Mouse (Mus musculus): Measurements from ENCODE around the gene Slc39a11. TPM values are rescaled to one million over a fixed set of nuclear protein-coding genes. Genes with fewer than 3 reads are reported as not detected.

Slc39a11 gene
- polyA plus RNA-seq (2014; fragmentation: Nextera tagmentation; extraction: Ambion mirVana): 18.6 and 24.0 TPM in 2 replicates

DNA sequence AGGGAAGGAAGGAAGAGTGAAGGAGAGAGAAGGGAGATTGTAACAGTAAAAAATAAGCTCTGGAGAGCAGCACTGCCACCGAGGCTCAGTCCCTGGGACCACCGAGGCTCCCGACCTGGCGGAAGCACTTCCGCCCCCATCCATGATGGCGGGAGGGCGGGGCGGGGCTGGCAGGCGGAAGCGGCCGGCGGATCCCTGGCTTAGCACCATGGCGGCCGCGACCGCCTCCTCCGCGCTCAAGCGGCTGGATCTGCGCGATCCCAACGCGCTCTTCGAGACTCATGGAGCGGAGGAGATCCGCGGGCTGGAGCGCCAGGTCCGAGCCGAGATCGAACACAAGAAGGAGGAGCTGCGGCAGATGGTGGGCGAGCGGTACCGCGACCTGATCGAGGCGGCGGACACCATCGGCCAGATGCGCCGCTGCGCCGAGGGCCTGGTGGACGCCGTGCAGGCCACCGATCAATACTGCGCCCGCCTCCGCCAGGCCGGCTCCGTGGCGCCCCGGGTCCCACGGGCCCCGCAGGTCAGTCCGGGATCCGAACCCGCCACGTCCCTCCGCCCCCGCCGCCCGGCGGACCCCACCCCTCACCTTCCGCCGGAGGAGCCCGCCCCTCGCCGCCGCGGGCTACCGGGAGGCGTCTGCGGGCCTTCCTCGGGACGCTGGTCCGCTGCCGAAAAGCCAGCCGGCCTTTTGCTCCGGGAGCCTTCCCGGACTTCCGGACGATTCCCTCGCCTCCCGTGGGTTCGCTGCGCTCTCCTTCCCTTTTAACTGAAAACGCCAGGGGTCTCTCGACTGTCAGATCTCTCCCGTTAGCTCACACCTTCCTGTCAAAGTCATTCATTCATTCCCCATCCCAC is at the start of gene Slc39a11:
TSS of gene Slc39a11 (minus strand) at position 727 of the 858 bp plus-strand sequence.
- peak; percentile 59 for ATAC-seq (ENCODE audit: insufficient number of reproducible peaks, insufficient read depth, low FRiP score, low read depth)
- peak within 1 kb of the TSS; percentile 77; the same call in 1 of the 2 replicates for H3K27ac ChIP-seq (ENCODE audit: low read length)
- H3K4me2 ChIP-seq (replicated peaks; ENCODE audit: low read depth, low read length): peak within 1 kb of the TSS; percentile 66
- H3K27me3 ChIP-seq (ENCODE audit: control insufficient read depth, insufficient read depth, low read length): no peaks in the 10 kb centered on the region
- peak within 1 kb of the TSS; percentile 96 for H3K4me3 ChIP-seq (ENCODE audit: low read depth, low read length)
- peaks cover 5% of the 10 kb centered on the region; the same call in 1 of the 2 replicates for H3K4me1 ChIP-seq (ENCODE audit: control insufficient read depth, insufficient read depth, low read length)
- whole genome bisulfite sequencing: under 1% methylated on average over 82 of the region's 91 CpGs
- H3K36me3 ChIP-seq (ENCODE audit: control insufficient read depth, insufficient read depth, low read length): peaks cover 31% of the 10 kb centered on the region
- peak within 1 kb of the TSS; percentile 88 for H3K9ac ChIP-seq (replicated peaks; ENCODE audit: low read depth, low read length)
- H3K9me3 ChIP-seq (ENCODE audit: control insufficient read depth, low read depth, low read length): no peaks in the 10 kb centered on the region

DNA sequence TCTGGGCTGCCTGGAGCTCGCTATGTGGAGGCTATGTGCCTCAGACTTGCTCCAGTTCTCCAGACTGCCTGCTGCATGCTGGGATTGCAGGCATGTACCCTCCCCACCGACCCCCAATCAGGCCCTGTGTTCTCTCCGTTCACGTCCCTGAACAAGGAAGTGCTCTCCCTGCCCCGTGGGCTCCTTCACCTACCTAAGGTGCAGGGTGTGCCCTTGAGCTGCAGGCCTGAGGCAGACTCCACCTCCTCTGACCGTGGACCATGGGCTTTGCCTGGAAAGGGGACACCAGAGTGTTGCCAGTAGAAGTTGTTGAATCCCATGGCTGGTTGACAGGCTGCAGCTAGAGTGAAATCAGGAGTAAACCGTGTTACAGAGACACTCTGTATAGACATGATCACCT is 49.8 kb upstream of the Slc39a11 start:
- H3K27me3 ChIP-seq (ENCODE audit: control insufficient read depth, insufficient read depth, low read length): no peaks in the 10 kb centered on the region
- ATAC-seq (ENCODE audit: insufficient number of reproducible peaks, insufficient read depth, low FRiP score, low read depth): no peak
- no peak overlapping the region for H3K9ac ChIP-seq (replicated peaks; ENCODE audit: low read depth, low read length)
- H3K9me3 ChIP-seq (ENCODE audit: control insufficient read depth, low read depth, low read length): no peaks in the 10 kb centered on the region
- H3K36me3 ChIP-seq (ENCODE audit: control insufficient read depth, insufficient read depth, low read length): peaks cover 8% of the 10 kb centered on the region
- no peaks in the 10 kb centered on the region for H3K4me1 ChIP-seq (ENCODE audit: control insufficient read depth, insufficient read depth, low read length)
- WGBS: 78% methylated on average over 7 of the region's 7 CpGs
- no peak overlapping the region for H3K4me2 ChIP-seq (replicated peaks; ENCODE audit: low read depth, low read length)
- no peak overlapping the region for H3K4me3 ChIP-seq (ENCODE audit: low read depth, low read length)
- H3K27ac ChIP-seq (ENCODE audit: low read length): no peak overlapping the region

DNA sequence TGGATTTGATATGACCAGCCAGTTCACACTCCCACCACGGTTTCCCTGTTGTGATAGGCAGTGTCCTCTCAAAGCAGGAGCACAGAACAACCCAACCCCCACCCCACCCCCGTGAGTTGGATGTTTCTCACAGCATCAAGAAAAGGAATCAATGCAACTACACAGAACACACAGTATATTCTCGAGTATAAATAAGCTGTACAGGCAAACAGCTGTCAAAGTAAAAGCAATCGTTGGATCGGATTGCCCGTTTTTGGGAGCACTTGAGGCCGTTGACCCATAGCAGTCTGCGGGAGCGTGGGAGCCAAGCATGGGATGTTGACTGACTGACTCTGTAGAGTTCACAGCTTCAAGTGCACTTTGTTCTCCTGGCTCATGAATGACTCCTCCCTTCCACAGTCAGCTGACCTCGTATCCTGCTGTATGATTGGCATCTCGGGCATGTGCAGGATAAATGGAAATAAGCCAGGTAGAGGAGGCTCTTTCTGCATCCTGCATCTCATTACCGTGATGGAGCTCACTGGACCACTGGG is 48.2 kb upstream of the Slc39a11 start:
- H3K4me3 ChIP-seq (ENCODE audit: low read depth, low read length): no peak overlapping the region
- H3K9ac ChIP-seq (replicated peaks; ENCODE audit: low read depth, low read length): no peak overlapping the region
- H3K27ac ChIP-seq (ENCODE audit: low read length): no peak overlapping the region
- no peak overlapping the region for H3K4me2 ChIP-seq (replicated peaks; ENCODE audit: low read depth, low read length)
- H3K36me3 ChIP-seq (ENCODE audit: control insufficient read depth, insufficient read depth, low read length): peaks cover 18% of the 10 kb centered on the region
- no peaks in the 10 kb centered on the region for H3K27me3 ChIP-seq (ENCODE audit: control insufficient read depth, insufficient read depth, low read length)
- H3K9me3 ChIP-seq (ENCODE audit: control insufficient read depth, low read depth, low read length): no peaks in the 10 kb centered on the region
- 76% methylated on average over 12 of the region's 12 CpGs for WGBS
- no peak for ATAC-seq (ENCODE audit: insufficient number of reproducible peaks, insufficient read depth, low FRiP score, low read depth)
- H3K4me1 ChIP-seq (ENCODE audit: control insufficient read depth, insufficient read depth, low read length): no peaks in the 10 kb centered on the region

DNA sequence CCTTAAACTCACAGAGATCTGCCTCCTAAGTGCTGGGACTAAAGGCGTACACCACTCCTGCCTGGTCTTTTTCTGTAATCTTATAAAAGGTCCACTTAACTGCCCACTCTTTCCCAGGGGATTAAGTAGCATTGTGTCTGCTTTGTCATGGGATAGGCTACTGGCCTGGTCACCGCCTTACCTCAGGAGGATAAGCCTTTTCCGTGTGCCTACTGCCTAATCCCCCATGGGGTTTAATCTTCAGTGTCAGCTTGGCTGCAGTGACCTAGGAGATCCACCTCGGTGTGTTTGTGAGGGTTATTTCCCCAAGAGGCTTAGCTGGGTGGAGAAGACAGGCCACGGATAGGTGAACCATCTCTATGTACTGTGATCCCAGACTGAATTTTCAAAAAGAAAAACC is 47.7 kb upstream of the Slc39a11 start:
- WGBS: 77% methylated on average over 5 of the region's 5 CpGs
- no peak for ATAC-seq (ENCODE audit: insufficient number of reproducible peaks, insufficient read depth, low FRiP score, low read depth)
- Histone ChIP-seq H3K9ac (replicated peaks; ENCODE audit: low read depth, low read length) (no peak overlapping the region), H3K9me3 (ENCODE audit: control insufficient read depth, low read depth, low read length) (no peaks in the 10 kb centered on the region), H3K4me2 (replicated peaks; ENCODE audit: low read depth, low read length) (no peak overlapping the region), H3K27me3 (ENCODE audit: control insufficient read depth, insufficient read depth, low read length) (no peaks in the 10 kb centered on the region), H3K4me3 (ENCODE audit: low read depth, low read length) (no peak overlapping the region), H3K36me3 (ENCODE audit: control insufficient read depth, insufficient read depth, low read length) (peaks cover 20% of the 10 kb centered on the region), H3K27ac (ENCODE audit: low read length) (no peak overlapping the region), H3K4me1 (ENCODE audit: control insufficient read depth, insufficient read depth, low read length) (no peaks in the 10 kb centered on the region)

DNA sequence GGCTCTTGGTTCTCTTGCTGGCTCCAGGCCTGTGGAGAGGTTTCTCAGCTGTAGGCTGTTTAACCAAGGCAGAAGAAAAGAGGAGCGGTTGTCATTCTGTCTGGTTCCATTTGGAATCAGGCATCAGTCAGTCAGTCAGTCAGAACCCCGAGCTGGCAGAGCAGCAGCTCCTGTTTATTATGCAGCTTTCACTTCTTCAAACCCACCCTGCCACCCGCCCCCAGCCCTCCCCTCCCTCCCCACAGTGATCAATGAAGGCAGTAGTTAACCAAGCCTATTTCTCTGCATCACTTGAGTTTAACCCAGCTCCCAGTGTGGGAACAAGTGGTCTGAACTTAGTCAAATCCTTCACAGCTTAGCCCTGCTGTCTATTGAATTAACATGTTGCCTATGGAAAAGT is 42.0 kb upstream of the Slc39a11 start:
- Histone ChIP-seq H3K27ac (ENCODE audit: low read length) (no peak overlapping the region), H3K4me2 (replicated peaks; ENCODE audit: low read depth, low read length) (no peak overlapping the region)

DNA sequence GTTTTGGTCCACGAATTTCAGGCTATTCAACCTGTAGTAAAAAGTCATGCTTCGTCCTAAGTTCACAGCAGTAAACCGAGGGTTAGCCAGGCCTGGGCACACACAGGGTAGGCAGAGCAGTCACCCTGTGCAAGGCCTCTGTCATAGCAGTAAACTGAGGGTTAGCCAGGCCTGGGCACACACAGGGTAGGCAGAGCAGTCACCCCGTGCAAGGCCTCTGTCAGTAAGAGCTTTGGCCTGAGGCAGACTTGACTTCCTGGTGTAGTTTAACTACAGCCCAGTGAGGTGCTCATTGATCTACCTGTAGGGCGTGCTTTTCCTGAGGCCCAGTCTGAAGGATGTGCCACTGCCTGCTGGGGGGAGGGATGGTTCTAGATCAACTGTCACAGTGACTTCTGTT is 41.4 kb upstream of the Slc39a11 start:
- no peak overlapping the region for H3K27ac ChIP-seq (ENCODE audit: low read length)

More for the DNA sequence above, 42.0 kb upstream of the Slc39a11 start:
- H3K9me3 ChIP-seq (ENCODE audit: control insufficient read depth, low read depth, low read length): no peaks in the 10 kb centered on the region
- H3K4me3 ChIP-seq (ENCODE audit: low read depth, low read length): no peak overlapping the region
- H3K36me3 ChIP-seq (ENCODE audit: control insufficient read depth, insufficient read depth, low read length): peaks cover 45% of the 10 kb centered on the region
- peaks cover 7% of the 10 kb centered on the region for H3K4me1 ChIP-seq (ENCODE audit: control insufficient read depth, insufficient read depth, low read length)
- no peak overlapping the region for H3K9ac ChIP-seq (replicated peaks; ENCODE audit: low read depth, low read length)
- no peaks in the 10 kb centered on the region for H3K27me3 ChIP-seq (ENCODE audit: control insufficient read depth, insufficient read depth, low read length)
- ATAC-seq (ENCODE audit: insufficient number of reproducible peaks, insufficient read depth, low FRiP score, low read depth): no peak
- 61% methylated on average over 3 of the region's 3 CpGs for WGBS

DNA sequence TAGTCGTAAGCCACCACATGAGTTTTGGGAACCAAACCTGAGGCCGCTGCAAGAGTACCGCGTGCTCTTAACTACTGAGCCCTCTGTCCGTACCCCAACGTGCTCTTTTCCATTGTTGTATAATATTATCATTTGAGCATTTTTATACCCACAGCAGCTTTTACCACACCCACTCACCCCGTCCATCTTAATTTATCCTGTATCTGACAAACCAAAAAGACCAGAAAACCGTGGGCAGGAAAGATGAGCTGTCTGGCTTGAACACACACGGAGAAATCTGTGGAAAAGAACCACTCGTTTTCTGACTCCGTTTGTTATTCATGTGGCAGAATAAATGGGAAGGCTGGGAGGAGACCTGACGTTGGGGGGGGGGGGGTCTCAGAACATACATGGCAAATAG is 40.6 kb upstream of the Slc39a11 start:
- Histone ChIP-seq H3K27ac (ENCODE audit: low read length) (no peak overlapping the region), H3K36me3 (ENCODE audit: control insufficient read depth, insufficient read depth, low read length) (peaks cover 45% of the 10 kb centered on the region), H3K9ac (replicated peaks; ENCODE audit: low read depth, low read length) (no peak overlapping the region), H3K4me2 (replicated peaks; ENCODE audit: low read depth, low read length) (no peak overlapping the region), H3K9me3 (ENCODE audit: control insufficient read depth, low read depth, low read length) (no peaks in the 10 kb centered on the region), H3K4me1 (ENCODE audit: control insufficient read depth, insufficient read depth, low read length) (peaks cover 11% of the 10 kb centered on the region), H3K4me3 (ENCODE audit: low read depth, low read length) (no peak overlapping the region), H3K27me3 (ENCODE audit: control insufficient read depth, insufficient read depth, low read length) (no peaks in the 10 kb centered on the region)
- 85% methylated on average over 12 of the region's 12 CpGs for WGBS
- no peak for ATAC-seq (ENCODE audit: insufficient number of reproducible peaks, insufficient read depth, low FRiP score, low read depth)

More for the DNA sequence above, 41.4 kb upstream of the Slc39a11 start:
- no peak for ATAC-seq (ENCODE audit: insufficient number of reproducible peaks, insufficient read depth, low FRiP score, low read depth)
- no peak overlapping the region for H3K4me3 ChIP-seq (ENCODE audit: low read depth, low read length)
- no peaks in the 10 kb centered on the region for H3K9me3 ChIP-seq (ENCODE audit: control insufficient read depth, low read depth, low read length)
- 83% methylated on average over 5 of the region's 5 CpGs for WGBS
- no peak overlapping the region for H3K4me2 ChIP-seq (replicated peaks; ENCODE audit: low read depth, low read length)
- no peak overlapping the region for H3K9ac ChIP-seq (replicated peaks; ENCODE audit: low read depth, low read length)
- no peaks in the 10 kb centered on the region for H3K27me3 ChIP-seq (ENCODE audit: control insufficient read depth, insufficient read depth, low read length)
- peaks cover 11% of the 10 kb centered on the region for H3K4me1 ChIP-seq (ENCODE audit: control insufficient read depth, insufficient read depth, low read length)
- peaks cover 45% of the 10 kb centered on the region for H3K36me3 ChIP-seq (ENCODE audit: control insufficient read depth, insufficient read depth, low read length)

DNA sequence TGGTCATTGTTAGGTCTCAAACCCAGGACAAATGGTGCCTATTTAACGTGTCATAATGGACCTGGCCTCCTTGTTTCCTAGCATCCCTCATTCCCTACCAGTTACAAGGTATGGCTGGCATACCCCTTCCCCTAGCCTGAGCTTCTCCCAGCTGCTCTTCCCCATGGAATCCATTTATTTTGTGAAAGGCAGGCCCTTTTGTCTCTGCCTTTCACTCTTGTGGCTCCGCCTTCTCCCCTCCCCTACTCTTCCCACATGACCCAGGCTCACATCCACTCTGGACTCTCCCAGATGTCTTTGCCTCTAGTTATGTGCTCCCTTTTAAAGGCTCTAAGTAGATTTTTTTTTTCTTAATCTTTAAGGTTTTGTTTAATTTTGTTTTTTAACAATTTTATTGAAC is 37.2 kb upstream of the Slc39a11 start:
- no peak overlapping the region for H3K9ac ChIP-seq (replicated peaks; ENCODE audit: low read depth, low read length)
- no peaks in the 10 kb centered on the region for H3K9me3 ChIP-seq (ENCODE audit: control insufficient read depth, low read depth, low read length)
- H3K27ac ChIP-seq (ENCODE audit: low read length): no peak overlapping the region
- ATAC-seq (ENCODE audit: insufficient number of reproducible peaks, insufficient read depth, low FRiP score, low read depth): no peak
- no peak overlapping the region for H3K4me2 ChIP-seq (replicated peaks; ENCODE audit: low read depth, low read length)
- peaks cover 22% of the 10 kb centered on the region for H3K36me3 ChIP-seq (ENCODE audit: control insufficient read depth, insufficient read depth, low read length)
- WGBS: 63% methylated on average over 2 of the region's 2 CpGs
- peaks cover 26% of the 10 kb centered on the region for H3K4me1 ChIP-seq (ENCODE audit: control insufficient read depth, insufficient read depth, low read length)
- no peak overlapping the region for H3K4me3 ChIP-seq (ENCODE audit: low read depth, low read length)
- H3K27me3 ChIP-seq (ENCODE audit: control insufficient read depth, insufficient read depth, low read length): no peaks in the 10 kb centered on the region
